Mouse (Mus musculus) heart, adult 2 months (tissue): ENCODE data around the gene Yipf1.

Experiments used
- CTCF ChIP-seq: fragments of 200-600 bp; IDR thresholded peaks from 2 replicates; pipeline ENCODE4 v1.8.1; 2022; ENCODE audit warnings: antibody characterized with exemption, mild to moderate bottlenecking, moderate library complexity
- EP300 ChIP-seq: fragments of 200-500 bp; IDR thresholded peaks from 2 replicates; pipeline ENCODE4 v1.6.1; 2011; ENCODE audit warnings: low read depth, low read length, control low read depth; ENCODE audit not compliant: insufficient read depth
- POLR2A ChIP-seq: fragments of 200-500 bp; IDR thresholded peaks from 2 replicates; pipeline ENCODE4 v1.6.1; 2011; ENCODE audit warnings: mild to moderate bottlenecking, low read depth, low read length, control low read depth; ENCODE audit not compliant: insufficient read depth

GRCm38 (mm10) chr4:107278188-107278707, 35.9 kb upstream of the Yipf1 start:
- no peak for TF ChIP-seq CTCF
- no peak for TF ChIP-seq POLR2A
- no peak for TF ChIP-seq EP300
